Mouse (Mus musculus): ENCODE data around the gene Rora.

Gene Rora

DNA sequence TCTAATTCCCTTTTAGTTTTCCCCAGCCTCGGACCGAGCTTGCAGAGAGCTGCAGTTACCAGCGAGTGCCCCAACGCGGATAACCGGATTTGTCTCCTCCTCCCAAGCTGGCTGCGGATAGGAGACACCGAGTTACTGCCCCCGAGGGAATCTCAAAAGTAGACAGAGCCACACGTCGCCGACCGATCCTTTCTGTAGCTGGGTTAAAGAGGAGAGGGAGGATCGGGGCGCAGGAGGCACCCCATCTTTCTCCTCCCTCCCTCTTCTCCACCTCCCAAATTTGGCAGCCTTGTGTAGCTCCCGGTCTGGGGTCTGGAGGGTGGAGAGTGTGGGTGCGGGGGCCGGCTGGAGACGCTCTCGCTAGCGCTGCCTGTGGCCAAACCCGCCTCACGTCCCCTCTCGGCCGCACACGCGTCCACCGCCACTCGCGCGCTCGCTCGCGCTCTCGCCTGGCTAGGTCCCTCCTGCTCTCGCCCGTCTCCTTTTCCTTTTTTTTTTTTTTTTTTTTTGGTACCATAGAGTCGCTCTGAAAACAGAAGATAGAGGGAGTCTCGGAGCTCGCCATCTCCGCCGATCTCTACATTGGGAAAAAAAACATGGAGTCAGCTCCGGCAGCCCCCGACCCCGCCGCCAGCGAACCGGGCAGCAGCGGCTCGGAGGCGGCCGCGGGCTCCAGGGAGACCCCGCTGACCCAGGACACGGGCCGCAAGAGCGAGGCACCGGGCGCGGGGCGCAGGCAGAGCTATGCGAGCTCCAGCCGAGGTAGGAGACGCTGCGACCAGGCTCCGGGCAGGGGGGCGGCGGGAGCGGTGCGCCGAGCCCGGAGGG, at the start of gene Rora:
Gene Rora, plus strand, starts transcription at position 576 of the 828 bp plus-strand sequence.
- DNase-seq (ENCODE audit: low read depth, low spot score): peak; percentile 45

DNA sequence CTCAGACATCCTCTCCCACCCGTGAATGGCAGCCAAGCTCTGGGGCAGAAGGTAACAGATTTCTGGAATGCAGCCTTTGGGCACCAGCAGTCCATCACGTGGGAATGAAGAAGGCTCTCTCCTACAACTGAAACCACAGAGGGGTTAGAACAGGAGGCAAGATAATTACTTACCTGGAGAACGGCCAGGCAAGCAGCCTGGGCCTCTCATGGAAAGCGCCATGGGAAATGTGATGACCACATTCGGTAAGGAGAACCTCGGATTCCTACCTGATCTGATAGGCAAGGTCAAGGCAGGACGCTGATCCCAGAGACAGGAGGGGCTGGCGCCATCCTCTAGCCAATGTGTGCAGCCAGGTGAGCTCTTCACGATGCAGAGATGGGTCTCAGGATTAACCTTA, 39.6 kb upstream of the Rora start:
- DNase-seq (ENCODE audit: low read depth, low spot score): no peak

DNA sequence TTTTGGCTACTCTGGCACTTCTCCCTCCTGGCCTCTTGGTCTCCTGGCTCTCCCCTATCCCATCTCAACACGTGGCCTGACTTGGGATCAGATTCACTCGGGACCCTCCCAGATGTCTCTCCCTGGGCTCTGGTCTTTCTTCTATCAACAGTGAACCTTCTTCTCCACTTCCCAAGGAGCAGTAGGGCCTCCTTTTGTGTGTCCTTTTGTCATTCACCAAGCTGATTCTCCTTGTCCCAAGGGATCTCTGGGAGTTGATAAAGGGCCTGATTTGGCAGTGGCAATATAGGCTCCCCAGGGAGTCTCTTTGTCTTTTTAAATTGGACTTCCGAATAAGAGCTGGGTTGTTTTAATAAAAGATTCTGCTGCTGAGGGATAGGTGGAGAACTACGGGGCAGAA, 36.5 kb upstream of the Rora start:
- DNase-seq (ENCODE audit: low read depth, low spot score): no peak

DNA sequence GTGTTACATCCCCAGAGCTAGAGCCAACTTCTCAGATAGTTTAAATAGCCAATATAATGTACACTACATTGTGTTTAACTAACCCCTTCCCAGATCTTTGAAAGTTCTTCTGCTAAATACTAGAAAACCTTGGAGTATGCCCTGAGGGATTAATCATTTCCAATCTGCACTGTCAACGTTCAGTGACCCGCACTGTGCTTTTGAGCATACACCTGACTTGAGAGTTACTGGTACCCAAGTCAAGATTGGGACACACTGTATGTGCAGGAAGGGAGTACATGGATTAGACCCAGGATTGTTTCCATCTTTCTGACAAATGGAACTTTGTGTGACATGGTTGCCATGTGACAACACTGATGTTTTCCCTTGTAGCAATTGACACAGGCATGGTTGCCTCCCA, 33.5 kb upstream of the Rora start:
- no peak for DNase-seq (ENCODE audit: low read depth, low spot score)

GRCm38 (mm10) chr9:68620441-68620840, 33.1 kb upstream of the Rora start:
- DNase-seq (ENCODE audit: low read depth, low spot score): no peak

DNA sequence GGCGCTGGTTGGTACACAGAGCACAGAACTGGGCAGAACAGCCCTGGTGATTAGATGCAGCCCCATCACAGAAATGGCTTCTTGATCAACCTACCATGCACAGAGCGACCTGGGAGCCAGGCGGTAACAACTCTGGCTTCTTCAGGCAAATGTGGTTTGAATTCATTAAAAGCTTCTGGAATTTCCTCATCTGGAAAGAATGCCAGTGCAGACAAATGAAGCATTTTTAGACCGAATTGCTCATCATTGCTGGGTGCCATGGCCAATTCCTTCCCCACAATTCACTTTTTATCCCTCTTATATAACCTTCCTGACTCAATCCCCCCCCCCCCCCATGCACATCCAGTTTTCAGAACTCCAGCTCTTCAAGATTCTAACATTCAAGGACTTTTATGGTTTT, 28.6 kb upstream of the Rora start:
- DNase-seq (ENCODE audit: low read depth, low spot score): no peak

DNA sequence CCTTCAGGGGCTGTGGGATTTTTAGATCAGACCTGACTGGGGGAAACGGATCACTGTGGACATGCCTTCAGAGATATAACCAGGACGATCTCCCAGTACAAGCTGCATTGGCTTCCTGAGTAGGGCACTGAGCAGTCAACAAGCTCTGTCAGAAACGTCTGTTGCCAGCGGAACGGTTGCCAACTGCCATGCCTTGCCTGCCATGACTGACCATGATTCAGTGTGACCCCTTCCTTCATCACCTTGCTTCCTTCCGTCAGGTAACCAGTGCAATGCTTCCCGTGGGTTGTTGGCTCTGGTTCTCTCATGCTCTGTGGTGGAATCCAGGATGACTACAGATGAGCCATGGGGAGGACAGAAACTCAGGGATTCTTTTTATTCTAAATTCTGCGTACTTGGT, 16.3 kb upstream of the Rora start:
- DNase-seq (ENCODE audit: low read depth, low spot score): no peak

- DNase-seq (ENCODE audit: low read depth, low spot score): no peak
Observed at GRCm38 (mm10) chr9:68641123-68641522, 12.5 kb upstream of the Rora start.

DNA sequence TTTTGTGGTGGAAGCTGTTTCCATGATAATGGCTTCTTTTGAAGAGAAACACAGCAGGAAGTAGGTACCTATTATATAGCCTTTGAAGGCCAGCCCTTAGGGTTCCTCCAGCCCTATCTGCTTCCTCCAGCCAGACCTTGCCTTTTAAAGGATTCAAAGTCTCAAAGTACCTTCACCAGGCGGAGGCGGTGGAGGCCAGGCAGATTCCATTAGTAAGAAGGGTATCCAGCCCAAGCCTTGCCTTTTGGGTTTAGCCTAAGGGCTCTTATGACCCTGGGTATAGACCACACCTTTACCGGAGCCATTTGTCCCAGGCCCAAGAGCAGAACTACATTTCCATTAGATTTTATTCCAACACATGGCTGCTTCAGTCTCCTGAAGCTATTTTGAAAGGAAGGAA, 5.5 kb upstream of the Rora start:
- peak; percentile 5 for DNase-seq (ENCODE audit: low read depth, low spot score)

DNA sequence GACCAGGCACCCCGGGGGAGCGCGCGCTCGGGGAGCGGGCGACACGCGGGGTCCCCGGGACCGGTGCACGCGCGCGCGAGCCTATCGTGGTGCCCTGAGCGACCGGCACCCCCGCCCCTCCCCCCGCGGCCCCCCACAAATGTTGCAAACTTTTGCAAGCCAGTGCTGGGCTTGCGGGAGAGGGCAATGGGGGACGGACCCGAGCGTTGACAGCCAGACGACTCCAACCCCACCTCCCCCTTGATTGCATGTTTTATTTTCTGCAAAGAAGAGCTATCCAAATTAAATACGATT, 400 bp downstream of the Rora start:
- peak; percentile 3 for DNase-seq (ENCODE audit: low read depth, low spot score)

- DNase-seq (ENCODE audit: low read depth, low spot score): peak; percentile 16
Observed at GRCm38 (mm10) chr9:68654333-68655017, 889 bp downstream of the Rora start.

GRCm38 (mm10) chr9:68655018-68656005, 1.7 kb downstream of the Rora start:
- DNase-seq (ENCODE audit: low read depth, low spot score): peak; percentile 5

DNA sequence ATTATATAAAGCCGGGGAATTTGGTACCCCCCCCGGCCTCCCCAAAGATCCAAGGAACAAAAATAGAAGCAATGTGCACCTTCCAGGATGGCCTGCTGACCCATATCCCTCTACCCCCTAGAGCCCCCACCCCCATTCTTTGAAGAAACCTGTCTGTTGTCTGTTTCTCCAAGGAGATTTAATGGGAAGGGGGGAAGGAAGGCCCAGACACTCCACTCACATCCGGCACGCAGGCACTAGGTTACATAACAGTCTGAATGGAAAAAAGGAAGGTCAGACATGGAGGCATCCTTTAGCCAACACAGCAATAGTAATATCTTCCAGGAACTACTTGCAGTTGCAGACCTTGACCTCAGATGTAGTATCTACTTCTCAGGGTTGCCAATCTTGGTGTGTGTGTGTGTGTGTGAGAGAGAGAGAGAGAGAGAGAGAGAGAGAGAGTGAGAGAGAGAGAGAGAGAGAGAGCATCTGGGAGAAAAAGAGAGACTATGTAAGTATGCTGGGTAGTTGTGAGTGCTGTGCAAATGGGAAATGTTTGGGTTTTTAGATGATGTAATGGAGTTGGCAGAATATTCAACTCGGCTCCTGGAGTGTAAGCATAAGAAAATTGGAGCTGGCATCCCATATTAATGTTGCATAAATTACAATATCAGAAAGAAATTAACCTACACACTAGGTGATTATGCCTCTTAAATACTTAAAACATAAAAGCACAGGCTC, 2.6 kb downstream of the Rora start:
- no peak for DNase-seq (ENCODE audit: low read depth, low spot score)

DNA sequence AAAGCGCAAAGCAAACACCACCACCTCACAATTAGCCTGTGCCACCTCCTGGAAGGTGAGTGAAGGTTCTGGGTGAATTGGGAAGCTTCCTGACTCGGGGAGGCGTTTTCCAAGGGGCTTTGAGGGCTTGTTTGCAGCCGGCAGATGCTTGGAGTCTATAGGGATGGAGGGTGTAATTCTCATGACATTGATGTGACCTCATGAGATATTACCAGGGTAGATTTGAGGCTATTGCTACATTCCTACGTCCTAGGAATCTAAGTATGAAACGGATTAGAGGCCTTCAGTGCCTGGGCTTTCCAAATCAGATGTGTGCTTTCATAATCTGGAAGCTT, 3.2 kb downstream of the Rora start:
- DNase-seq (ENCODE audit: low read depth, low spot score): no peak

DNA sequence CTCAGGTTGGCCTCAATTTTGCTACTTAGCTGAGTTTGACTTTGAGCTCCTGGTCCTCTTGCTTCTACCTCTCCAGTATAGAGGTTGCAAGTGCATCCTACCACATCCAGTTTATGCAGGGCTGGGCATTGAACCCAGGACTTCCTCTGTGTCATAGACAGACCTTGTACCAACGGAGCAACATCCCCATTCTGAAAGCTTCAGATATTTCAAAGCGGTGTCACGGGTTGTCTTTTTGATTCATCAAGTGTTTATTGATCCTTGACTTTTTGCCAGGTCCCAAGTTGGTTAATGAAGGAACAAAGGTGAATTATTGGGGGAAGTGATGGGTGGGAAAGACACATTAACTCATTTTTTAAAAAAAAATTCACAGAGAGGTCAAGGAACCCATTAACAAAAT, 17.1 kb downstream of the Rora start:
- no peak for DNase-seq (ENCODE audit: low read depth, low spot score)

DNA sequence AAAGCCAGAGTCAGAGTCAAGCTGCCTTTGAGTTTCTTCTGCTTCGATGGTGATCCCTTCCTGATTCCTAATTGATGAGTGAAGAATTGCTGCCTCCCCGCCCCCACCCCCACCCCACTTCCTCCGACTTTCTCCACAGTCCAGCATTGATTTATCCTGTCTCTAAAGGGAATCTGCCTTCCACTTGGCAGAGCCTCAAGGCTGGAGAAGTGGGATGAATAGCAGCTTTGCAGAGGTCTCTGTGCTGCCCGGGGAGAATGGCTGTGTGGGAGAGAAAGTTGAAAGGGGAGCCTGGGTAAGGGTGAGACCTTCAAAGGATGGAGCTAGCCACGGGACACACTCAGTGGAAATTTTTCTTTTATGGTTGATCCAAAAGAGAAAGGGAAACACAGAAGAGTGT, 18.9 kb downstream of the Rora start:
- no peak for DNase-seq (ENCODE audit: low read depth, low spot score)

- no peak for DNase-seq (ENCODE audit: low read depth, low spot score)
Observed at GRCm38 (mm10) chr9:68673221-68673620, 19.6 kb downstream of the Rora start.

- no peak for DNase-seq (ENCODE audit: low read depth, low spot score)
Observed at GRCm38 (mm10) chr9:68679871-68680374, 26.3 kb downstream of the Rora start.

DNA sequence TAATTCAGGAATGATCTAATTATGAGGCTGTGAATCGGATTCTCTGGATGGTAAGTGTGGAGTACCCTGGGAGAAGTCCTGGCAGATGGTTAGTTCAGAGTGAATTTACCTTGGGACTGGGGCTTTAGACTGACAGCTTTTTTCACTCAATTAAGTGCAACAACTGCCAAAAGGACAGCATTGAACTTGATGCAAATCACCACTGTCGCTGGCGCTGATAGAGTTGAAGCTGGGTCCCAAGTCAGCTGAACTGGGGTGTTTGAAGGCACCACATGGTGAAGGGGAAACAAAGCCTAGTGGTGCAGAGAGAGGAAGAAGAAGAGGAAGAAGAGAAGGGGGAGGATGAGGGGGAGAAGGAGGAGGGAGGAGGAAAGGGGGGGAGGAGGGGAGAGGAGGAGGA, 30.4 kb downstream of the Rora start:
- no peak for DNase-seq (ENCODE audit: low read depth, low spot score)

DNA sequence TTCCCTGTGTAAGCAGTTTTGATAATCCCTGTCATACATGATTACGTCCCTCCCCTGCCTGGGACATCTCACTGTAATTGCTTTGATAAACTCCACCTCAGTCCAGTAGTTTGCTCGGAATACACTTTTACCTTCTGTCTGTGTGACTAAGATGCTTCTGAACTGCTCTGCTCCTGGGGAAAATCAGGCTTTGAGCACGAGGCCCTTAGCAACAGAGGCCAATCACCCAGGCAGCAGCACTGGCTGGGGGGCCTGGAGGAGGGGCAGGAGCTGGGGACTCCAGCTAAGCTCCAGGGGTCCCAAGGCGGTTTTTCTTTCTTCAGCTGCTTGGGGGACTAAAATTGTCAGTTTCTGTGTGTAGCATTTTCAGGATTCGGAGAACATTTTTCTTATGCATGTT, 32.0 kb downstream of the Rora start:
- DNase-seq (ENCODE audit: low read depth, low spot score): no peak

- DNase-seq (ENCODE audit: low read depth, low spot score): no peak
Observed at GRCm38 (mm10) chr9:68687251-68687874, 33.8 kb downstream of the Rora start.
